Mouse (Mus musculus): Measurements from ENCODE around the gene Myo6. TPM values are rescaled to one million over a fixed set of nuclear protein-coding genes. Genes with fewer than 3 reads are reported as not detected.

Myo6 gene
- polyA plus RNA-seq, 1 experiment from 2014 or later = 50.6 TPM

DNA sequence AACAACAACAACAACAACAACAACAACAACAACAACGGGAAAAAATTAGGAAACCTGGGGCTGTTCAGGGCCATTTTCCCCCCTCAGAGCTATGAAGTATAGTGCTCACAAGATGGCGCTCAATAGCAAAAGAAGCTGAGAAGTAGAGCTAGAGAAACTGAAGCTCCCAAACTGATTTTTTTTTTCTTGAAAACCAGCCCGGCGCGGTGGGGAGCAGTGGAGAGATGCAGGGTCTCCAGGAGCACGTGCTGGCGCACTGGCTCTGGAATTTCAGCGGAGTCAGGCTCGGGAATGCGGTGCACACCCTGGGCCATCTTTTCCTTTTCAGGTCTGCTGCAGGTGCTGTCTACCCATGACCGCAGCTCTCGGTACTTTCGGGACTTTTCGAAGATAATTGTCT lies 167.3 kb downstream of the Myo6 start:
- no peak overlapping the region for H3K9ac ChIP-seq (replicated peaks; ENCODE audit: low read depth, low read length)
- WGBS = 20% methylated on average over 14 of the region's 14 CpGs
- H3K36me3 ChIP-seq (ENCODE audit: control insufficient read depth, insufficient read depth, low read length) = no peaks in the 10 kb centered on the region

DNA sequence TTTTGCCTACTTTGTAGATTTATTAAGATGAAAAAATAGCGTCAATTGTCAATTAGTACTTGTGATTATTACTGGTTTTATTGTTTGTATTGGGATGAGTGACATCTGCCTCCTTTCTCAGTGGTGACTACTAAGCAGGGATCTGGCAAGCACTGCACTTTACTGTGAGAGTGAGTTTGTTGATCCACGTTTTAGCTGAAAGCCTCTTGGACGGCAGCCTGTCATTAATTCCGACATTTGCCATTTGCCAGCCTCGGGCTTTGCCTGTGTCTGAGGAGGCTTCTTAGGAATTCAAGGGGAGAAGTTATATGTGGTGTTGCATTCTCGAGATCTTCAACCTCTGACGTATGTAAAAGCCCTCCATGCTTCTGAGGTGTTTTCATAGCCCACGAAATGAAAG lies 168.6 kb downstream of the Myo6 start:
- H3K9ac ChIP-seq (replicated peaks; ENCODE audit: low read depth, low read length) = no peak overlapping the region

More for the DNA sequence above, 167.3 kb downstream of the Myo6 start:
- 0 out of 2 replicates have a peak overlapping the region, but pooled peaks have one; percentile 17 for H3K4me3 ChIP-seq (ENCODE audit: low read depth, low read length)
- peak overlapping the region; percentile 59 for H3K4me2 ChIP-seq (replicated peaks; ENCODE audit: low read depth, low read length)
- H3K27ac ChIP-seq (ENCODE audit: low read length) = no peak overlapping the region
- H3K9me3 ChIP-seq (ENCODE audit: control insufficient read depth, low read depth, low read length) = no peaks in the 10 kb centered on the region
- ATAC-seq (ENCODE audit: insufficient number of reproducible peaks, insufficient read depth, low FRiP score, low read depth) = peak; percentile 38; the same call in 1 of the 2 replicates
- no peaks in the 10 kb centered on the region for H3K27me3 ChIP-seq (ENCODE audit: control insufficient read depth, insufficient read depth, low read length)
- 0 out of 2 replicates have a peak, but pooled peaks cover 3% of the 10 kb centered on the region for H3K4me1 ChIP-seq (ENCODE audit: control insufficient read depth, insufficient read depth, low read length)

DNA sequence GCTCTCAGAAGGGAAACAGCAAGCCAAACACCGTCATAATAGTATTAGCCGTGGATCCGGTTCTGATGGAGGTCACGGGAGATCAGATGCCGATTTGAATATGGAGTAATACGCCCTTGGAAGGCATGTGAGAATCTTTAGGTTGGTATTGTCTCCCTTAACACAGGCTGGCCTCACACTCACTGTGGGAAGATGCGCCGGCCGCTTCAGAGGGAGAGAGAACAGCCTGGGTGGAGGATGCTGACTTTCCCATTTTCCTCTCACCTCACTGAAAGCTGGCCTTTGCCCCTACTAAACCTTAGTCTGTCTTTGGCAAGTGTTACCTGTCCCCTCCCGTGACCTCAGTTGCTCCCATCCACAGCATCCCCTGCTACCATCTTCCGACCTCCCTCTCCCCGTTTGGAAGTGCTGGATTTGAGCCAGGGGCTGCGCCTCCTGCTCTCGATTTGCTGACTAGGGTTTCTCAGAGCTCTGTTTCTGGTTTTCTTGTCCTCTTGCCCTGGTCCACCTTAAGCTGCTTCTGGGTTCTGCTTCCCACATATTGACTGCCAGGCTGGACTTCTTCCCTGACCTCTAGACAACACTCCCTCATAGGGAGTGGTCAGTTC lies 169.3 kb downstream of the Myo6 start:
- ATAC-seq (ENCODE audit: insufficient number of reproducible peaks, insufficient read depth, low FRiP score, low read depth) = no peak
- no peaks in the 10 kb centered on the region for H3K27me3 ChIP-seq (ENCODE audit: control insufficient read depth, insufficient read depth, low read length)
- 52% methylated on average over 14 of the region's 14 CpGs for WGBS
- H3K4me2 ChIP-seq (replicated peaks; ENCODE audit: low read depth, low read length) = no peak overlapping the region
- no peaks in the 10 kb centered on the region for H3K36me3 ChIP-seq (ENCODE audit: control insufficient read depth, insufficient read depth, low read length)
- no peak overlapping the region for H3K27ac ChIP-seq (ENCODE audit: low read length)
- no peaks in the 10 kb centered on the region for H3K9me3 ChIP-seq (ENCODE audit: control insufficient read depth, low read depth, low read length)
- H3K4me3 ChIP-seq (ENCODE audit: low read depth, low read length) = no peak overlapping the region
- H3K9ac ChIP-seq (replicated peaks; ENCODE audit: low read depth, low read length) = no peak overlapping the region
- H3K4me1 ChIP-seq (ENCODE audit: control insufficient read depth, insufficient read depth, low read length) = 0 out of 2 replicates have a peak, but pooled peaks cover 3% of the 10 kb centered on the region

More for the DNA sequence above, 168.6 kb downstream of the Myo6 start:
- Histone ChIP-seq H3K36me3 (ENCODE audit: control insufficient read depth, insufficient read depth, low read length) (no peaks in the 10 kb centered on the region), H3K4me2 (replicated peaks; ENCODE audit: low read depth, low read length) (no peak overlapping the region), H3K4me1 (ENCODE audit: control insufficient read depth, insufficient read depth, low read length) (0 out of 2 replicates have a peak, but pooled peaks cover 3% of the 10 kb centered on the region), H3K9me3 (ENCODE audit: control insufficient read depth, low read depth, low read length) (no peaks in the 10 kb centered on the region), H3K27me3 (ENCODE audit: control insufficient read depth, insufficient read depth, low read length) (no peaks in the 10 kb centered on the region), H3K27ac (ENCODE audit: low read length) (no peak overlapping the region), H3K4me3 (ENCODE audit: low read depth, low read length) (no peak overlapping the region)
- ATAC-seq (ENCODE audit: insufficient number of reproducible peaks, insufficient read depth, low FRiP score, low read depth) = no peak
- 31% methylated on average over 8 of the region's 8 CpGs for WGBS

DNA sequence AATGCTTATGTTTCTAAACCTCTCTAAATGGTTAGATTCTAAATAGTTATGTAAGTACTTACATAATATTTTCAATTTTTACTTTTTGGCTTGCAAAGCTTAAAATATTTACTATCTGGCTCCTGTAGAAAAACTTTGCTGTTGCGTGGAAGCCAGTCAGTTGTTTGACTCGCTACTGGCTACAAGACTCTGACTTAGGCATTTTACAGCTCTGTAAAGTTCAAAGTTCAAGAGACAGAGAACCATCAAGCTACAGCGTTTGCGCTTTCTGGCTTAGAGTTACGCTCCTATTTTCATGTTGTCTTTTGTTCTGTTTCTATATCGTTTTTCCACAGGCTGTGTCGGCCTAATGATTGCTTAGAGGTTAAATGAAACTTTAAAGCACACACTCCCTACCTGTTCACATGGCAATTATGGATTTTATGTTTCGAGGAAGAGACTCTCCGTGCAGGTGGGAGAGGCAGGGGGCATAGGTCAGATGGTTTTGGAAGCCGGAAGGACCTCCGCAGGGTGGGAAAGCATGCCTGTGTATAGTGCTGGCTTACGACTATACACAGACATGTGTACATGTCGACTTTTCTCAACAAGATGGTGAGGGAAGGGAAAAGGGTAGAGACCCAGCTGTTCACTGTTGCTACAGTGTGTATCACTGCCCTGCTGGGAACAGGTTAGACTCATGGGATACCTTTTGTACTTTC lies 171.0 kb downstream of the Myo6 start:
- Histone ChIP-seq H3K9me3 (ENCODE audit: control insufficient read depth, low read depth, low read length) (no peaks in the 10 kb centered on the region), H3K4me2 (replicated peaks; ENCODE audit: low read depth, low read length) (no peak overlapping the region), H3K27me3 (ENCODE audit: control insufficient read depth, insufficient read depth, low read length) (no peaks in the 10 kb centered on the region), H3K4me3 (ENCODE audit: low read depth, low read length) (no peak overlapping the region), H3K9ac (replicated peaks; ENCODE audit: low read depth, low read length) (no peak overlapping the region), H3K36me3 (ENCODE audit: control insufficient read depth, insufficient read depth, low read length) (no peaks in the 10 kb centered on the region), H3K27ac (ENCODE audit: low read length) (no peak overlapping the region), H3K4me1 (ENCODE audit: control insufficient read depth, insufficient read depth, low read length) (0 out of 2 replicates have a peak, but pooled peaks cover 3% of the 10 kb centered on the region)
- 71% methylated on average over 13 of the region's 13 CpGs for WGBS
- no peak for ATAC-seq (ENCODE audit: insufficient number of reproducible peaks, insufficient read depth, low FRiP score, low read depth)

DNA sequence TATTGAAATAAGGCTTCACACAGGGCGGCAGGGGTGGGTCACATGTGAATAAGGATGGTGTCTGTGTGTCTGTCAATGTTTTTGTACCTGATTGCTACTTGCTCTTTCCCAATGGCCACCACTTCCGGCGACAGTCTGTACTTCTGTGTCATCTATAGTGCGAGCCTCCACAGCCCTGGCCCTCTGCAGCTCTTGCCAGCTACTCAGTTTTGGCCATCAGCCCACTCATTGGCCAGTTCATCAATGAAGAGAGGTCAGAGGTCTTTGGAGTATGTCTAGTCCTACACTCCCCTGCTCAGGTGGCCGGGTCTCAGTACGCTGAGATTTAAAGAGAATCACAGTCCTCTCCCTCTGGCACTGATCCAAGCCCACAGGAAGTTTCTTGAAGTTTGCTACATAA lies 173.2 kb downstream of the Myo6 start:
- Histone ChIP-seq H3K9me3 (ENCODE audit: control insufficient read depth, low read depth, low read length) (no peaks in the 10 kb centered on the region), H3K27ac (ENCODE audit: low read length) (no peak overlapping the region), H3K9ac (replicated peaks; ENCODE audit: low read depth, low read length) (no peak overlapping the region), H3K4me1 (ENCODE audit: control insufficient read depth, insufficient read depth, low read length) (0 out of 2 replicates have a peak, but pooled peaks cover 3% of the 10 kb centered on the region), H3K27me3 (ENCODE audit: control insufficient read depth, insufficient read depth, low read length) (no peaks in the 10 kb centered on the region), H3K36me3 (ENCODE audit: control insufficient read depth, insufficient read depth, low read length) (no peaks in the 10 kb centered on the region), H3K4me2 (replicated peaks; ENCODE audit: low read depth, low read length) (no peak overlapping the region), H3K4me3 (ENCODE audit: low read depth, low read length) (no peak overlapping the region)
- ATAC-seq (ENCODE audit: insufficient number of reproducible peaks, insufficient read depth, low FRiP score, low read depth) = no peak
- 83% methylated on average over 6 of the region's 6 CpGs for WGBS

DNA sequence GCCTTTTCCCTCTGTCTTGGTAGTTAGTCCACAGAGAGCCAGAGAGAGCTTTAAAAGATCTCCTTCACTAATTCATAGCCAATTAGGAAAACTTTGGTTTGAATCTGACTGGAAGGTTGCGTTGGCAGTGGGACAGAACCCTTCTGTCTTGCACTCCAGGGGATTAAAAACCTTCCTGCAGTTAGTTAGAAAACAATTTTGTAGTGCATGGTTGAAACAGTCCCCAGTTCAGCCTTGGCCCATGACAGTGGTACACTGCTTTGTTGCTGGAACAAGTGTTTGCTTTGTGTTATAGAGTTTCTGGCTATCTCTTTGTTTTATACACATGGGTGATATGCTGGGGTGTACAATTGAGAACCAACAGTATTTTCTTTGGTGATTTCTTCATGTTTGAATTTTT lies 176.1 kb downstream of the Myo6 start:
- ATAC-seq (ENCODE audit: insufficient number of reproducible peaks, insufficient read depth, low FRiP score, low read depth) = no peak
- Histone ChIP-seq H3K9ac (replicated peaks; ENCODE audit: low read depth, low read length) (no peak overlapping the region), H3K27me3 (ENCODE audit: control insufficient read depth, insufficient read depth, low read length) (no peaks in the 10 kb centered on the region), H3K36me3 (ENCODE audit: control insufficient read depth, insufficient read depth, low read length) (no peaks in the 10 kb centered on the region), H3K4me1 (ENCODE audit: control insufficient read depth, insufficient read depth, low read length) (no peaks in the 10 kb centered on the region), H3K9me3 (ENCODE audit: control insufficient read depth, low read depth, low read length) (no peaks in the 10 kb centered on the region), H3K27ac (ENCODE audit: low read length) (no peak overlapping the region), H3K4me2 (replicated peaks; ENCODE audit: low read depth, low read length) (no peak overlapping the region), H3K4me3 (ENCODE audit: low read depth, low read length) (no peak overlapping the region)
- 69% methylated on average over 1 of the region's 1 CpGs for WGBS

DNA sequence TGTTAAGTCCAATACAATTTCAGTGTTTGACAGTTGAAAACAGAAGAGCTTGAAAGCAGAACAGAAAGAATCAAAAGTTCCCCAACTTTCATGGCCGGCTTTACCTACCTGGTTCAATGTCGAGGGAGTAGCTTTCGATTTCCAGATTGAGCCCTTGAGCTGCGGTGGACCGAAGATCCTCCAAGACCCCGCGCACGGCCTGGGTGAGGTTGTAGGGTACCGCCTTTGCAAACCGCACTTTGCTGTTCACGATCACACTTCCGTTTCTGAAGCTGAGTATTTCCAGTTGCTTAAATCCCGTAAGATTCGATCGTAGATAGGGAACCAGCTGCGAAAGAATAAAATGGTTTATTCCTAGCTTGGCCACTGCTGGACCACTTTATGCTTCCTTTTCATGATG lies 176.9 kb downstream of the Myo6 start:
- Histone ChIP-seq H3K4me3 (ENCODE audit: low read depth, low read length) (no peak overlapping the region), H3K4me2 (replicated peaks; ENCODE audit: low read depth, low read length) (no peak overlapping the region), H3K36me3 (ENCODE audit: control insufficient read depth, insufficient read depth, low read length) (no peaks in the 10 kb centered on the region), H3K9ac (replicated peaks; ENCODE audit: low read depth, low read length) (no peak overlapping the region), H3K4me1 (ENCODE audit: control insufficient read depth, insufficient read depth, low read length) (no peaks in the 10 kb centered on the region), H3K27ac (ENCODE audit: low read length) (no peak overlapping the region), H3K27me3 (ENCODE audit: control insufficient read depth, insufficient read depth, low read length) (no peaks in the 10 kb centered on the region), H3K9me3 (ENCODE audit: control insufficient read depth, low read depth, low read length) (no peaks in the 10 kb centered on the region)
- WGBS = 96% methylated on average over 16 of the region's 16 CpGs
- no peak for ATAC-seq (ENCODE audit: insufficient number of reproducible peaks, insufficient read depth, low FRiP score, low read depth)

DNA sequence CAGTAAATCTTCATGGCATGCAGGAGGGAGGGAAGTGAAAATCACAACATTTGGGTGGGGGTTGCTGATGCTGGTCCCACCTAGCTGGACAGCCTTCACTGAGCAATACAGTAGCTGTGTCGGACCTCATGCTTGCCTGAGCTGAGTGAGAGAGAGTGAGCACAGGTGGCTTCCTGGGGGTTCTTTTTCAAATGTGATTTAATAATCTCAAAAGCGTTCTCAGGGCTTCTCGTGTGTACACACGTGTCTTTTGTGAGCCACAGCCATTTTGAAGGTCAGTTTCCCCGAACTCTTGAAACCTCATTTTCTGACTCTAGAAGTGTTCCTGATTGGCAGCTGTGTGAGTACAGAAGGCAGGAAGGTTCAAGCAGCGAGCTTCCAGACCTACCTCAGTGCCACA lies 177.7 kb downstream of the Myo6 start:
- Histone ChIP-seq H3K9me3 (ENCODE audit: control insufficient read depth, low read depth, low read length) (no peaks in the 10 kb centered on the region), H3K9ac (replicated peaks; ENCODE audit: low read depth, low read length) (no peak overlapping the region), H3K27ac (ENCODE audit: low read length) (no peak overlapping the region), H3K27me3 (ENCODE audit: control insufficient read depth, insufficient read depth, low read length) (no peaks in the 10 kb centered on the region), H3K4me3 (ENCODE audit: low read depth, low read length) (no peak overlapping the region), H3K36me3 (ENCODE audit: control insufficient read depth, insufficient read depth, low read length) (no peaks in the 10 kb centered on the region), H3K4me1 (ENCODE audit: control insufficient read depth, insufficient read depth, low read length) (no peaks in the 10 kb centered on the region), H3K4me2 (replicated peaks; ENCODE audit: low read depth, low read length) (no peak overlapping the region)
- ATAC-seq (ENCODE audit: insufficient number of reproducible peaks, insufficient read depth, low FRiP score, low read depth) = no peak
- WGBS = 90% methylated on average over 6 of the region's 6 CpGs

Data from stomach, embryonic 14.5 days (tissue).